Mouse (Mus musculus) spleen, adult 2 months (tissue): ENCODE results near the gene Spo11.

Experiments
- CTCF ChIP-seq: fragments of 200-500 bp; IDR thresholded peaks from 2 replicates; pipeline ENCODE4 v1.5.1; 2011; ENCODE audit warnings: mild to moderate bottlenecking, inconsistent platforms; ENCODE audit not compliant: insufficient read depth, insufficient read length, insufficient replicate concordance; ENCODE audit errors: extremely low read depth
- POLR2A ChIP-seq: fragments of 200-500 bp; IDR thresholded peaks from 2 replicates; pipeline ENCODE4 v1.6.1; 2011; ENCODE audit warnings: low read depth, low read length, inconsistent platforms

GRCm38 (mm10) chr2:173036611-173037010 lies 59.1 kb downstream of the Spo11 start:
- TF ChIP-seq POLR2A (no peak), CTCF (no peak)
